Mouse (Mus musculus) urinary bladder, postnatal 10 days (tissue): ENCODE data around the gene Kbtbd8.

ENCODE experiments used
- DNase-seq: peaks from one replicate; pipeline ENCODE4 v3.0.0; 2022; ENCODE audit warnings: low spot score

Gene Kbtbd8

DNA sequence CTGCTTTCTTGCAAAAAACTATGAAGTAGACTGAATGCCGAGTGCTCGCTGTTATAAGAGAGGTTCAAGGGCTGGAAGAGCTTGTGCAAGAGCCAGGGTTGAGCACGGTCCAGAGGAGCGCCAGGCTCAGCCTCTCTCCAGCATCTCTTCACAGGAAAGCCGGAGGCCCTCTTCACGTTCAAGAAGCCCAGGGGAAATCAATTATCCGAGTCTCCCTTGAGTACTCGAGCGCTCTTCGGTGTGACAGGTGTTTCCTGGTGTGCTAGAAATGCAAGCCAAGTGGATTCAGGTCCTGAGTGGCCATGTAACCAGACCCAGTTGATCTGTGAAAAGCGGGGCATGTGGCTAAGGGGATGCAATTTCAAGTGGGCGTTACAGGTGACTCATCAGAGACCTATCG is at the start of gene Kbtbd8:
TSS of gene Kbtbd8 (plus strand) at position 295 of the 400 bp plus-strand sequence.
- DNase-seq, result no peak

DNA sequence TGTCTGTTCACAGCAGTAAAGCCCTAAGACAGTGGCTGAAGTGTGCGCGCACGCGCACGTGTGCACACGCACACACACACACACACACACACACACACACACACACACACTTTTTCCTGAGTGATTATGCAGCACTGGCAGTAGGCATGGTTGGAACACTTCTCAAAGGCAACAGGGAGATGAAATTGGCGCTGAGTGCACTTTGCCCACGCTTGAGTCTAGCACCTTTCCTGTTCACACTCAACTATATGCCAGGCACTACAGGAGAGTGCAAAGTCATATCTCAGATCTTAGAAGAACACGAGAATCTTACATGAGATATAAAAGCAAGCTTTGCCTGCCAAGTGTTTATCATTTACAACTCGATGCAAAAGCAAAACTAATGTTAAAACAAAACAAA is 47.3 kb upstream of the Kbtbd8 start:
- no peak for DNase-seq

DNA sequence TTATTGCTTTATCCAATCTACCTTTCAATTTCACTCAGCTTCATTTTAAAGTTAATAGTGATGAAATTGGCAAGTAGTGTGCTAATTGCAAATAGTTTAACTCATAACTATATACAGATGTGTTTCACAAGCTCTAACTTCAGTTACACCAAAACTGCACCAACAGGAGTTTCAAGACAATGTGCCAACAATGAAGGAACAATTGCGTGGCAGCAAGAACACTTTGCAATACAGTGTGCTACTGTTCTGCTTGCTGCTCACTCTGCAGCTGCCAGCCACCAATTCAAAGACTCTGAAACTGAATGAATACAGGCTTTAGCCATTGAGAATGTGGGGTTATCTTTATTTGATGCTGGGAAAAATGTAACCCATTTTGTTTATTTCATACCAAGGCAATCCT is 31.8 kb upstream of the Kbtbd8 start:
- DNase-seq, result no peak

DNA sequence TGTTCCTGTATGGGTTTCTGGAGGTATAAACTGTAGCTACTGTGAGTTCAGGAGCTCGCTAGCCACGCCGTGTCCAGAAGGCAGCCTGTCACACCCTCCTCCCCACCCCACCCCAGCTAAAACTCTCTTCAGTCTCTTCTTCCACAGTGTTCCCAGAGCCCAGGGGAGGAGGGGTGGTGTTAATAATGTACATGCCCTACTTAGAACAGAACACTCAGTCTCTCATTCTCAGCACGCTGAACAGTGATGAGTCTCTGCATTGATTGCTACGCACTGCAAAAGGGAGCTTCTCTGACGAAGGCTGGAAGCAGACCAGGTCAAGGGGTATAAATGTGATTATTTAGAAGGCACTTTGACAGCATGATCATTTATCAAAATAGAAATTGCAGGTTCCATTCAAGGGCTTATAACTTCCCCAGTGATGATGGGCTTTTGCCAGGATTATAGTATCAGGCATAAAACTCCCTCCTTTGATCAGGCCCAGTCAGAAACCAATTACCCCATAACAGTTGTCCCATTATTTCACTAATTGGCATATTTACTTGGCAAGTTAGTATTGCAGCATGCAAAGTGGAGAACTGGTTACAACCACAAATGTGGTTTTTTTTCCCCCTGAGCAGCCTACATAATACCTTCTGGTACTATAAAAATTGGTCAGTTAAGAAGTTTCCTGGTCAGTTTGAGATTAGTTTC is 29.7 kb upstream of the Kbtbd8 start:
- DNase-seq, result no peak

DNA sequence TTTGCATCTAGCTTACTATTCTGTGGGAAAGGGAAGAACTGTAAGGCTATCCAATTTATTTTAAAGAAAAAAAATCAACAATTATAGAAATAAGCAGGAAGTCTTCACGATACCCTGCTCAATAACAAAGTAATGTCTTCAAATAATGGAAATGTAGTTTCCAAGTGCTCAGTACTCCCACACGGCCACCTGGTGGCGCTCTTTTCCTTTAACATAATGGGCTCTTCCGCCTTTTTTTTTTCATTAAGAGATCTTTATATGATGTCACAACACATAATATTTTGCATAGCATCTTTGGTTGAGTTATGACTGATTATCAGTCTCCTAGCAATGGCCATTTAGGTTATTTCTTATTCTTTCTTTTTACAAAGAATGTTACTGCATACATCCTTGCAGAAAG is 29.0 kb upstream of the Kbtbd8 start:
- no peak for DNase-seq

DNA sequence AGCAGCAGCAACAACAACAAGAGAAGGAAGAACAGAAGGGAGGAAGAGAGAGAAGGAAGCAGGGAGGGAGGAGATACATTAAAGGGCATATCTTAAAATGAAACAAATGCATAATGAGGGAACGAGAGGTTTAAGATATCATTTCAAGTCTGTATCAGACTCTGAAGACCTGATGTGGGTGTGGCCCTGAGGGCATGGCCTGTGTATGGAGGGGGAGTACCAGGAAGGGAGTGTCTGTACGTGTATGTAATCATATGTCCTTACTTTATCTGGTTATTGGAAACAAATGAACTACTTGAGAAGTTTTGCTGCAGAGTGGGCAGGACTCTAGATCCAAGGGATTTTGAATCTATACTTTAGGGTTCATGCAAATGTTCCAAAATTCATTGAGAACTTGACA is 22.3 kb upstream of the Kbtbd8 start:
- no peak for DNase-seq

DNA sequence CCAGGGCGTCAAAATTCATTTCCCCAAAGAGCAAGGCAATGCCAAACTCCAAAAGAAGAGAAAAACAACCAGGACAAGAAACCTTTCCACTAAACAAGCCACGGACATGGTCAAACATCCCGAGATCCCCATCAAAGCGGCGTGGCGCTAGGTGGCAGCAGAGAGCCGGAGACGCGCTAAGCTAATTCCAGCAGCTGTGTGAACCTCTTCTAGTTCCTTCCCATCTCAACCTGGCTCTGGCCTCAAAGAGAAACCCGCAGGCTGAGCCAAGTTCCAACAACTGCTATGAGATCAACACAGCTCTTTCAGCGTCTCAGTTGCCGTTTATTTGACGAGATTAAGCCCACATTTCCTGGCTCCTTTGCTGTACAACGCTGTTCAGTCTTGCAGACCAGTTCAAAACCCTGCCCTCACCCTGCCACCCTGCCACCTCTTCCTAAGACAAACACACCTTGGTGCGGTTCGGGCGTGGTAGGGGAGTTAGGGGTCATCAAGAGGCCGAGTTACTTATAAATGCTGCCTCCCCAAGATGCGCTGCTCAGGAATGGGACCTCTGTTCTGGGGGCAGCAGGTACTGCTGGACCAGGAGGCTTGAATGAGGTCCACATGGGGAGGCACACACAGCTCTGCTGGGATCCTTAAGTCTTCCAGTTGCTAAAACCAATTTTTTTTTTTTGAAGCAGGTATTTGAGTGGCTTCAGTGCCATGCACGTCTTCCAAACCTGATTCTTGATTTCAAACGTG is 18.5 kb upstream of the Kbtbd8 start:
- DNase-seq, result peak; percentile 51

DNA sequence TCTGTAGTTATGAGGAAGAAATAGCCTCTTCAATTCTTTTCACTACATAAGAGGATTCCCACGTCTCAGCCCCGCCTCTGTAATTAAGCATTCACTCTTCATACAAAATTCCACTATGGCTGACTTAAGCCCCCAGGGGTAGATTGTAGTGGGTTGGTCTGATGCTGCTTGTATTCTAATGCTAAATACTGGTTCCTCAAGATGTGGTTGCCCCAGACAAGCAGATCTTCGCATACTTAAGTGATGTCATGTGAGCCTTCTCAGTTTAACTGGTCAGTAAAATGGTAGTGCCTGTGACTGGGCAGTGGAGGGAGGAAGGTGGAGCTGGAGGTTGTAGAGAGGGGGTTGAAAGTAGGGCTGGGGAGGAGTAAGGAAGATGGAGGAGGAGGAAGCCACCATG is 13.3 kb upstream of the Kbtbd8 start:
- no peak for DNase-seq

DNA sequence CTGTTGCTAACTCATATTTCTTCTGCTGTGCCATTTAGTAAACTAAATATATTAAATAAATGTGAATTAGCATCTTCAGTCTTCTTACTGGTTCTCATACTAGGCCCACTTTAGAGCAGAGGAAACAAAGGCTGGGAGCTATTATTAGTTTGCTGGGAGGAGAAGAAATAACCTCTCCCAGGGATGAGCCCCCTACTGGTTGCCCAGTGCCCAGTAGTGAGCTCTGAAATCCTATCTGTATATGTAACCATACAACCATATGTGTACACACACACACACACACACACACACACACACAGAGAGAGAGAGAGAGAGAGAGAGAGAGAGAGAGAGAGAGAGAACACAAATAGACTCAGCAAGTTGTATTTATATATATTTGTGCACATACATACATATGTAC is 8.6 kb upstream of the Kbtbd8 start:
- no peak for DNase-seq

DNA sequence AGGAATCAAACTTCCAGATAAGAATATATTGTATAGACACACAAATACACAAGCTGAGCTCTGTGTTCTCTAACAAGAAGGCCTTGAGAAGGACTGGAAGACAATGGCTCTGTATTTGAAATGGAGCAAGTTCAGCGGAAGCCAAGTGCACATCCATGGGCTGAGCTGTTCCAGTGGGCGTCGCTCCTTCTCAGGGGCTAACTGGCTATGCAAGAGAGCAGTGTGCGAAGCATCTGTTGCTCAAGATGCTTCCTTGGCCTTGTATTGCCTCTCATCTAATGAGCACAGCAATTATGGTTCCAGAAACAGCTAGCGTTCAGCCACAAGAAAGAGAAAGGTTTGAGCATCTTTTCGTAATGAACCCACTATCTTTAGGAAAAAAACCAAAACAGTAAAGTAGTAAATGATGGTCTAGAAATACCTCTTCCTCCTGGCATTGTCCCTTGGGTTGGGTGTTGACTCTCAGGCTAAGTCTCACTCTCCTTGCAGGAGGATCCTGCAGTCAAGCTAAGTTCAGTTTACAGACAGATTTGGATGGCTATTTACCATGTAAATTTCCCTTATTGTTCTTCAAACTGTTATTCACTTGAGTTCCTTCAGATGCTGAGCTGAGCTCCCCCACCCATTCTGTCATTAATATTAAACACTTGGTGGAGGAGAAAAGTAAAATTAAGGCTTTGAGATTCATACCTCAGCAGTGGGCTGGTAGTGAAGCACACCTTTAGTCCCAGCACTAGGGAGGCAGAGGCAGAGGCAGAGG is 7.2 kb upstream of the Kbtbd8 start:
- no peak for DNase-seq

DNA sequence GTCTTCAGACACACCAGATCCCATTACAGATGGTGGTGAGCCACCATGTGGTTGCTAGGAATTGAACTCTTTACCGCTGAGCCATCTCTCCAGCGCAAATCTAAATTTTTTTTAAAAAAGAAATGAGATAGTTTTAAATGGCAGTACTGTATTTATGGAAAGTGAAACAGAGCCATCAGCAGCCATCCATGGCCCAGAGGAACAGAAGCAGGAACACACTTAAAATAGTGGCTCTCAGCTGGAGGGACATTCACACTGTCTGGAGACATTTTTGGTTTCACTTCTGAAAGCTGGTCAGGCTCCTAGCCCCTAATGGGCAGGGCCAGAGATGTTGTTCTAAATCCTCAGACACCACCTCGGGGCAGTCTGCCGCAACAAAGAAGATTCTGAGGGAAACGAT is 5.0 kb upstream of the Kbtbd8 start:
- DNase-seq, result no peak

DNA sequence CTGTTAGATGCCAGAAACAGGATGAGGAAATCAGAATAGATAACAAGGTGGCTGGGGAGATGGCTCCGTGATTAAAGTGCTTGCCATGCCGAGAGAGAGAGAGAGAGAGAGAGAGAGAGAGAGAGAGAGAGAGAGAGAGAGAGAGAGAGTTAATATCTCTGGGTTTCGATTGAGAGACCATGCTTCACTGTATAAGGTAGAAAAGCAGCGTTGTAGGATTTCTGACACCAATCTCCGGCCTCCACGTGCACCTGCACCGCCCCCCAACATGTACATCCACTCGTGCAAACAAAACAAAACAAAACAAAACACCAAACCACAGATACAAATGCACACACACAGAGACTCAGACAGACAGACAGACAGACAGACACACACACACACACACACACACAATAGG is 527 bp upstream of the Kbtbd8 start:
- DNase-seq, result no peak

DNA sequence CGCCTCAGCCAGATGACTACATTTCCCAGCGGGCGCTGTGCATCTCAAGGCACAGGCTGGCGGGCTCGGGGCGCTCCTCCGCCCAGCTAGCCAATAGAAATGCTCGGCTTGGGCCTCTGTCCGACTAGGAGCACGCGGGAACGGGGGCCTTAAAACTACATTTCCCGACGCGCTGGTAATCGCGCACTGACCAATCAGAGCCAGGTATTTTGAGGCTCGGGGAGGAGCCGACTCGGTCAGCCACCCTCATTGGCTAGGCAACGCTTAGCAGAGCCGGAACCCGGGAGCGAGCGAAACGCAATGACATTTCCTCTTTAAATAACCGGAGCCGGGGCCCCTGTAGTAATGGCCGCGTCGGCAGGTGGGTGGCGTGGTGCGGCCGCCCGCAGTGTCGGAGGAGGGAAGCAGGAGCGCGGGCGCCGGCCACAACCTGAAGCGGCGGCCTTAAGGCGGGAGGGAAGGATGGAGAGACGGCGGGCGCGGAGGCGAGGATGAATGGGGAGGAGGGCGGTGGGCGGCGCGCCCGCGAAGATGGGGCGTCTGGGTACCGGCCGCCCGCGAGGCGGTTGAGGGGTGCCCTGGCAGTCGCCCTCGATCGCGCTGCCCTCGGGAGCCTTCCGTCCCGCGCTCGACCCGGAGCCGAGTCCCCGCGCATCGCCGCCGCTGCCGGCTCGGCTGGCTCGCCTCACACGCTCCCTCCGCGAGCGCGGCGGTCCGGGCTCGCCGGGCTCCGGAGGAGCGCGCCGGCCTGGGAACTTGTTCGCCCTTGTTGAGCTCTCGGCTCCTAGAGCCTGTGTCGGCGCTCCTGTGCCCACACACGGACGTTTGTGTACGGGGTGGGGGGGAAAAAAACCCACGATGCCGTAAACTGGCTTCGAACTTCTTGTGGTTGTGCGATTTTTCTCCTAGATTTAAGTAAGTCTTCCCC is 838 bp downstream of the Kbtbd8 start:
- DNase-seq, result peak; percentile 67

DNA sequence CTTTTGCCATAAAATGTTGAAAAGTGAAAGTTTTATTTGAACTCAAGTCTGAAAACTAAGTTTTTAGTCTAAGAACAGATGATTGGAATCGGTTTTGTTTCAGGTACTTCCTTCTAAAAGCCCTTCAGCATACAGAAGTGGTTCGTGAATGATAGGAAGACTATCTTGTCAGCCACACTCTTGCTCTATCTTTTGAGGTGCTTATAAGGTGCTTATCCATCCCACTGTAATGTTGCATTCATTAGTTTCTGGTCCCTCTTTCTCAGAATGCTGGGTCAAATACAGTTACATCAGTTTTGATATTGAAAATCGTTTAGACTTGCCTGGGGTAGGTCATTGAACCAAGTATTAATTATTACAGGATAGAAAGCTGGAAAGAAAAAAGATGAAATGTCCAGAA is 2.3 kb downstream of the Kbtbd8 start:
- DNase-seq, result no peak

DNA sequence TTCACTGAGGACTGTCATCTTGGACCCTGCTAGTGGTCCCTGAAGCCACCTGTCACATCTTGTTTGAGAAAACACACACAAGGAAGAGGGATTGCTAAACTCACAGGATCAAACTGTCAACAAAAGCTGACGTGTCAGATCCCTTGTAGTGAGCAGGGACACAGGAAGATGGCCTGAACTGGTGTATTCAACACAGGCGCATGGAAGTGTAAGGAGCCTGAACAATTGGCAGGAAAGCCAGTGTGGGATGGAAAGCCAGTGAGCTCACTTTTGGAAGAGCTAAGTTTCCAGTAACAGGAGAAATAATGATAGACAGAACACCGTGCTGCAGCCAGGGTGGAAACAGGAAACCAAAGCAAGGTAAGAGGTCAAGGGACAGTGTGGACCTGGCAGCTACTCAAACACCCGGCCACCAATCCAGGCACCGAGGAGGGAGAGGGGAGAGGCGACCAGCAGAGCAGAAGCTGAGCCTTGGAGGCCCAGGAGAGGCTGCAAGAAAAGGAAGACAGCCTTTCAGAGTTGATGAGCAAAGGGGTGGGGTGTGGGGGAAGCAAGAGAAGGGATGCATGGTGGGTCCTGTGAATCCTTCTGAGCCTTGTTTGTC is 33.0 kb downstream of the Kbtbd8 start:
- no peak for DNase-seq

DNA sequence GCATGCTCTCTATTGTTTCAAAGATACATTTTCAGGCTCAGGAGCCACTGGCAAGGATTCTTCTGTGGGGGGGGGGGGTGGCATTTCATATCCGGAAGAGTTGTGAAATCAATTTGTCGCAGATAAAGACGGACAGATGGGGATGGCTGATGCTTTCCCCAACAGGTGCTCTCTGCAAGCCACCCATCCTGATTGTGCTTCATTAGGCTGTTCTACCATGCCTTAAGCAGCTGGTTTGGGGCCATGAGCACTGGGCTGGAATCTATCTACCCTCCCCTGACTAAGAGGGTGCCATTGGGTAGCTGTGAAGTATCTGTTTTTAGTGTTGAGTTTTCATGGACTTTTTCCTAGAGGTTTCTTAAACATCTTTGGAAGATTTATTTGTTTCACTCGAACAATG is 33.8 kb downstream of the Kbtbd8 start:
- no peak for DNase-seq

DNA sequence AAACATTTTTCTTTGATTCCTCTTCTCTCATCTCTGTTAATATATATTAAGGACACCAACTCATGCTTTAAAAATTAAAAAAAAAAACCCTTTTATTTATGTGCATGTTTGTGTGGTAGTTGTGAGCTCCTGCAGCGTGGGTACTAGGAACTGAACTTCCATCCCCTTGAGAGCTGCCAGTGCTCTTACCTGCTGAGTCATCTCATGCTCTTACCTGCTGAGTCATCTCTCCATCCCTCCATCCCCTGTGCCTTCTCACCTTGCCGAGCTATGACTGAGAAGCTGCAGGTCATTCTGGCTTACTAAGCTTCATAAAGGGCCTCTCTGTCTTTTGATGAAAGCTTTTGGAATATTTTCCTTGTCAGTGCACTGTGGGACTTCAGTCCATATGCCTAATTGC is 34.5 kb downstream of the Kbtbd8 start:
- no peak for DNase-seq

DNA sequence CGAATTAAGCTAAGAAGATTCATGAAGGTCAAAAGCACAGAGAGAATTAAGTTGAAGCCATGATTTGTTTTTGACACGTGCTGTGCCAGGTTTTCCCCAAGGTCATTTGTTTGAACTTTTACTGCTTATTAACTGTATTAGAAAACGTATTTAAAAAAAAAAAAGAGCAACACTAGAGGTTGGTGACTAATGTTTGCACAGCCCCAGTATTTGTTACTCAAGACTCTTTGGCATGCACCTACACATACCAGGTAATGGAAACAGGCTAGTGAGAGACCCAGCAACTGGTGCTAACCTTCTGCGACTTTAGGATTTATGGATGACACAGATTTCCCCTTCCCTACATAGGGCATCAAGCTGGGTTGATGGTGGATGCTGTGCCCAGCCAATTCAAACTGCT is 46.9 kb downstream of the Kbtbd8 start:
- DNase-seq, result no peak

DNA sequence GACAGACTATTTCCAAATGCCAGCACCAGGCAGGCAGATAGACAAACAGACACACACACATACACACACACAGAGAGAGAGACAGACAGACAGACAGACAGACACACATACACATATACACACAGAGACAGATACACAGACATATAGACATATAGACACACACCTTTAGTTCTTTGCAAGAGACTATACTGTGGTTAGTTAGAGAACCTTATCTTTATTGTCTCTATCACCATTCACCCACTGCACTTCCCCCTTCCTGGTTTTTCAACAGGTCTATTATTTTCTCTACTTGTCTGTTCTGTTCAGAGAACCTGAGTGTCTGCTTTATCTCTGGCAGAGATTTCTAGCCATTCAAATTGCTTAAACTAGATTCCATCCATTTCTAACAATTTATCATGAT is 48.6 kb downstream of the Kbtbd8 start:
- DNase-seq, result no peak

DNA sequence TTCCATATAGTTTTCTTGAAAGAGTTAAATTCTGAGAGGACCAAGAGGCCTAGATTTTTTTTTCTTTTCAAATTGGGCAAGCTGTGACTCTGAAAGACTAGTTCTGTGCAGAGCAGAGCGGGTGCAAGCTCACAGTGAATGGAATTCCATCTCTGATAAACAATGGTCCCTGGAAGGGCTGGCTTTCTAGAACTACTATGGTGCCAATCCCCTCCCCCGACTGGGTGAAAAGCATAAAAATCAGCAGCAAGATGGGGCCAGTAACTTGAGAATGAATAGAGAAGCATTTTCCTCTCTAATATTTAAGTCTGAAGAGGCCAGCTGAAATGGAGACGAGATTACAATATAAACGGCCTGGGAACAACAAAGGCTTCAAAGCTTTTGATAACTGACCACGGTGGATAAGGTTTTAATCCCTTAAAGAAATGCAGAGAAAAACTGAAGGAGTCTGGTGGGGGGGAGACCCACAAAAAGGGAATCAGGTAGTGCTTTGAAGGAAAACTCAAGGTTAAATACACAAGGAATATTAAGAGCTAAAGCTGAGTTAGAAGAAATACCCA is 50.7 kb downstream of the Kbtbd8 start:
- DNase-seq, result no peak

DNA sequence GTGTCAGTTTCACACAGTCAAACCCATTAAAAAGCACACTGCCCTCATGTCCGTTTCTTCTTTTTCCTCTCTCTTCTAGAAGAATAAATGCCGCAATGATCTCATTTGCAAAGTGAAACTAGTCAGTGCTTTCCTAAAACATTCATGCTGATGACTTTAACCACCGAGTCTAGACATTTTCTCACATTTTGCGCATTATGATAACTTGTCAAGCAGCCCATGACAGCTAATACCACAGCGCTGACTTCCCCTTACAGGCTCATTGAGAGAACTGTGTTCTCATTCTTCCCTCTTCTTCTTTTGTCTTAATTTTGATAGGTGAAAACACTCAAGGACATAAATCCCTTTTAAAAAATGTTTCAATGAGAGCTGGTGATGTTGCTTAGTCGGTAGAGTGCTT is 52.4 kb downstream of the Kbtbd8 start:
- no peak for DNase-seq
